ENCODE assay signal across 9 mouse cellular contexts in the genomic region with DNA sequence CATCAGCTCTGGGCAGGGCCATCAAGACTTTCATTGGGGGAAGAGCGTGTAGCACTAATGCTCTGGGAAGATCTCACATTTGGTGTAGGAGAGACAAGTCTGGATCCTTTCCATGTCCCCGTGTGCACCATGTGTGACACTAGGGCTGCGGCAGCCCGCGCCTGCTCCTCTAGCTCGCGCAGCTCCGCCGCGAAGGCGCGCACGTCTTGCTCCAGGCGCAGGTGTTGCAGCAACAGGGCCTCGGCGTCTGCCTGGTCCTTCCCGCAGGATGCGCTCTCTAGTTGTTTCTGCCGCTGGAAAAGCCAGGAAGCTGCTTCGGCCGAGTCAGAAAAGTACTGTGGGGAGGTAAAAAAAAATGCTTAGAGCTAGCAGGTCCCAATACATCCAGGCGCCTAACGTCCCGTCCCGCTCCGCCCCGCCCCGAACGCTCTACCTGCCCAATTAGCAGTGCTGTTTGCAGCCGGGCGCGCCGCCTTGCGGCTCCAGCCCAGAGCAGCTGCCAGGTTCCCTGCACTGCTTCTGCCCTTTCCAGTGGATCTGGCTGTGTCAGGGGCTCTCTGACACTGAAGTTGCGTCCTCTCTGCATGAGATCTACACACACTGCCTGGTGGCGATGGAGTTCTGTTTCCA. TPM values are rescaled to one million over a fixed set of nuclear protein-coding genes. Genes with fewer than 3 reads are reported as not detected.
DNase-seq lines count a peak whose midpoint lies in the region; ATAC-seq and TF ChIP-seq lines count a peak whose summit lies in the region.
"Had no signal": no experiment of that assay in that cellular context is flagged by ENCODE, and none has a peak within 500 bp of the region (broad histone marks: within the 10 kb centered on the region; RNA-seq: fewer than 3 reads in every experiment).

No protein-coding gene starts in this region.

- no peaks in the 10 kb centered on the region for H3K36me3 ChIP-seq in spleen, adult 2 months (ENCODE audit: control insufficient read depth, insufficient read depth, low read length)
- no peaks in the 10 kb centered on the region for H3K36me3 ChIP-seq in embryonic facial prominence, embryonic 12.5 days

- H3K27ac ChIP-seq in spleen, adult 2 months (ENCODE audit: insufficient read depth, low read length), result no peak overlapping the region
- H3K27ac ChIP-seq in embryonic facial prominence, embryonic 12.5 days, result no peak overlapping the region
- H3K27ac ChIP-seq: macrophage had no signal

- DNase-seq in spleen, adult 2 months (ENCODE audit: low read depth in 1 of 2, low spot score in 2 of 2), result peak in 1 of 2 experiments; percentile 22
- no peak for DNase-seq in spleen, adult 12 weeks (ENCODE audit: low spot score)
- peak; percentile 69 for DNase-seq in heart, postnatal 4 days
- DNase-seq in kidney, postnatal 4 days, result peak; percentile 72 to 82
- DNase-seq in lung, postnatal 10 days, result peak; percentile 59
- DNase-seq in retina, postnatal 1 day, result peak; percentile 63

- ATAC-seq in embryonic facial prominence, embryonic 12.5 days (ENCODE audit: insufficient number of reproducible peaks, insufficient read depth, low FRiP score, low TSS enrichment), result peak; percentile 61
- no peak for ATAC-seq in activated CD4-positive, CD25-positive, alpha-beta regulatory T cell, adult 4 months

- 0 out of 2 replicates have a peak overlapping the region, but pooled peaks have one; percentile 14 for H3K4me3 ChIP-seq in spleen, adult 2 months (ENCODE audit: extremely low read depth, insufficient read depth, insufficient read length)
- peak overlapping the region; percentile 29 for H3K4me3 ChIP-seq in embryonic facial prominence, embryonic 12.5 days

- H3K4me2 ChIP-seq in embryonic facial prominence, embryonic 12.5 days (replicated peaks), result peak overlapping the region; percentile 56

- no peak for TF ChIP-seq POLR2A in spleen, adult 2 months (IDR thresholded peaks at IDR 0.05; ENCODE audit: low read depth, low read length)

- no peaks in the 10 kb centered on the region; the same call in 1 of the 2 replicates for H3K27me3 ChIP-seq in spleen, adult 2 months (ENCODE audit: control insufficient read depth, insufficient read depth, low read length)
- peaks cover 28% of the 10 kb centered on the region for H3K27me3 ChIP-seq in embryonic facial prominence, embryonic 12.5 days

- no peak for TF ChIP-seq CTCF in spleen, adult 2 months (IDR thresholded peaks at IDR 0.05; ENCODE audit: extremely low read depth, insufficient read depth, insufficient read length, insufficient replicate concordance)

- no peaks in the 10 kb centered on the region for H3K9me3 ChIP-seq in embryonic facial prominence, embryonic 12.5 days

- no peak overlapping the region for H3K9ac ChIP-seq in embryonic facial prominence, embryonic 12.5 days

- H3K4me1 ChIP-seq in spleen, adult 2 months (ENCODE audit: control insufficient read depth, insufficient read depth, insufficient read length), result no peaks in the 10 kb centered on the region
- peaks cover 4% of the 10 kb centered on the region; the same call in 1 of the 2 replicates for H3K4me1 ChIP-seq in embryonic facial prominence, embryonic 12.5 days

- 5% methylated on average over 36 of the region's 36 CpGs for WGBS in spleen, adult 2 months
- WGBS in embryonic facial prominence, embryonic 12.5 days, result 1% methylated on average over 34 of the region's 36 CpGs

RNA-seq across cellular contexts. Expression of a gene that starts 43.0 kb away (rescaled TPM):
- polyA plus RNA-seq in spleen, adult 2 months (2012; rRNA removed), result 6.0 and 8.8 TPM in 2 replicates
- 2.4 and 3.7 TPM in 2 replicates for polyA plus RNA-seq in embryonic facial prominence, embryonic 12.5 days (2016; fragmentation: Nextera tagmentation; extraction: Ambion mirVana)
- 1 to 10 TPM; 1.9 to 4.0 TPM for total RNA-seq in heart, postnatal 4 days (2021)
- polyA plus RNA-seq in activated CD4-positive, CD25-positive, alpha-beta regulatory T cell, adult 4 months (2017; shearing (Covaris generic)), result 1 to 10 TPM; 1.7 to 2.3 TPM

RNA-seq across cellular contexts. Expression of a gene that starts 48.9 kb away (rescaled TPM):
- 5.3 and 7.9 TPM in 2 replicates for polyA plus RNA-seq in spleen, adult 2 months (2012; rRNA removed)
- polyA plus RNA-seq in embryonic facial prominence, embryonic 12.5 days (2016; fragmentation: Nextera tagmentation; extraction: Ambion mirVana), result 6.1 and 6.4 TPM in 2 replicates
- total RNA-seq in heart, postnatal 4 days (2021), result 1 to 10 TPM in 1 of 2 experiments, under 1 TPM in 1; 0.43 to 1.6 TPM
- polyA plus RNA-seq in activated CD4-positive, CD25-positive, alpha-beta regulatory T cell, adult 4 months (2017; shearing (Covaris generic)), result 1 to 10 TPM in 1 of 2 experiments, under 1 TPM in 1; 0.93 to 2.2 TPM
- polyA plus RNA-seq: macrophage had no signal

RNA-seq across cellular contexts. Expression of a gene that starts 48.9 kb away (rescaled TPM):
- polyA plus RNA-seq in spleen, adult 2 months (2012; rRNA removed), result 5.9 and 13.4 TPM in 2 replicates
- polyA plus RNA-seq in embryonic facial prominence, embryonic 12.5 days (2016; fragmentation: Nextera tagmentation; extraction: Ambion mirVana), result 19.0 and 24.1 TPM in 2 replicates
- 10 to 100 TPM; 12.2 to 13.6 TPM for total RNA-seq in heart, postnatal 4 days (2021)
- 10 to 100 TPM; 19.2 to 24.2 TPM for polyA plus RNA-seq in activated CD4-positive, CD25-positive, alpha-beta regulatory T cell, adult 4 months (2017; shearing (Covaris generic))
